Mouse (Mus musculus) liver (tissue): ENCODE measurements around the gene Irak1bp1.

ENCODE experiments used
- DNase-seq: peaks from one replicate; pipeline ENCODE4 v3.0.0-alpha.2; 2020; ENCODE audit warnings: mixed read lengths

Gene Irak1bp1

DNA sequence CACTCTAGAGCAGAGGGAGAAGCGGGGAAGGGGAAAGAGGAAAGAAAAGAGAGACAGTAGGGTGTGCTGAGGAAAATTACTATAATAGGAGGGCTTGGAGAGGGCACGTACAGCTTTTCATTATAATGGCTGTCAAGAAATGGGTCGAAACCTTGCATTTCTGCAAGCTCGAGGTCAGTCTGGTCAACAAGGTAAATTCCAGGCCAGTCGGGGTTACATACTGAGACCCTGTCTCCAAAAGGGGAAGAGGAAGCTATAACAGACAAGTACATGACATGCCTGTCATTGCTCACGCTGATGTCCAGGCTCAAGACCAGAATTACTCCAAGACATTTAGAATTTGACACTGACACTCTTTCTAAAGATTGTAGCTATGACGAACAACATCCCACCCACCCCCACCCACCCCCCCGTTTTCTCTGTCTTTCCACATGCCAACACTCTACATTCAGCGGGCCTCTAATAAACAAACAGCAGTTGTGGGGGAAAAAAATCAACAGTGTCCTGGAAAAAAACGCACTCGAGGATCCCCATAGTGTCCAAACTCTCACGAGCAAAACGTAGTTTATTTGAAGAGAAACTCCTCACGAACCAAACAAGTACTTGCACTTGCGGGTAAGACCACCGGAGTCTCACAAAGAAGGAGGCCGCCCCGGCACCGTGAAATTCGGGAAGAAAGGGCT, at the start of gene Irak1bp1:
Gene Irak1bp1, plus strand, starts transcription at position 534 of the 683 bp plus-strand sequence.
- no peak for DNase-seq

DNA sequence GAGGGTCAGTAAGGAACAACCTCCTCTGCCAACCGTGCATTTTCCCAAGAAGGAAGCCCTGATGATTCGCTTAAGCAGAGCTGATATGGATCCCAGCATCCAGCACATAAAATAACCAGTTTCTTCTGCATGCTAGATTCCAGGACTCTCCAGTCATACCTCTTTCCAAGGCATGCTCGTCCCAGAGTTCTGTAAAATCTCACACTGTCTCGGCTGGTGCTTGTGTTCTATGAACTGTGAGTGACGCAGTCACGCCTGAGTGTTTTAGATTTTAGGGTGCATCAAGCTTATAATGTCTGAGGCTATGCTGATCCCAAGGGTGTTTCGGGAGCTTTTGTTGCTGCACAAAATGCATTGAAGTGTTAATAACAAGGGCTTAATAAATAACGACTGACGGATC, 41.0 kb upstream of the Irak1bp1 start:
- DNase-seq = no peak

DNA sequence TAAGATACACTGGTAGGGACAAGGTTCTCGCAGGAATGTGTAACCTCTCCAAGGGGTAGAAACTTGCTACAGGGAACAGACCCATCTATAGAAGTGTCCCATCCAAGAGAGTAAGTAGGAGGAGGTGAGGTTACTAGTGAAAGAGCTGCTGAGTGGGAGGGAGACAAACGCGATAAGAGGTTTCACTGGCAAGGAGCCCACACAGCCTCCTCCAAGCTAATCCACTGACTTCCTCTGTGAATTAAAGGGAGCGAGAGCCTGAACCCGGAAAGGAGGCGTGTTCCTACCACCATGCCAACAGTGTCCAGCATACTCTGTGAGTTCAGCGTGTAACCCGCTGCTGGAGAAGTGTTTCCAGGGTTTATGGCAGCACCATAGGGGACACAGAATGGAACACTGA, 29.0 kb upstream of the Irak1bp1 start:
- no peak for DNase-seq

DNA sequence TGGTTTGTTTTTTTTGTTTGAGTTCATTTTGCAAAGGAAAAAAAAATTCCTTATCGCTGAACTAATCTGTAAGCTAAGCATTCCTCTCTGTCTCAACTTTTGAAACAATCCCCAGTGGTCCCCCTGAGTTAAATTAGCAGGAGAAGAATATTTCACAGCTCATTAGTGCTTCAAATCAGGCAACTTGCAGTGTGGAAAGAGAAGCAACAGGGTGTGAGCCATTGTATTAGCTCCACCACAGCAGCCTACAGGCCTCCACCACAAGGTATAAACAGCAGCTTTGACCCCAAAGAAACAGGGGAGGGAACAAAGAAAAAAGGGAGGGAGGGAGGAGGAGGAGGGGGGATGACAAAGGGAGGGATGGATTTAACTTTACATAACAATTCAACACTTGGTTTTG, 22.2 kb upstream of the Irak1bp1 start:
- DNase-seq = no peak

DNA sequence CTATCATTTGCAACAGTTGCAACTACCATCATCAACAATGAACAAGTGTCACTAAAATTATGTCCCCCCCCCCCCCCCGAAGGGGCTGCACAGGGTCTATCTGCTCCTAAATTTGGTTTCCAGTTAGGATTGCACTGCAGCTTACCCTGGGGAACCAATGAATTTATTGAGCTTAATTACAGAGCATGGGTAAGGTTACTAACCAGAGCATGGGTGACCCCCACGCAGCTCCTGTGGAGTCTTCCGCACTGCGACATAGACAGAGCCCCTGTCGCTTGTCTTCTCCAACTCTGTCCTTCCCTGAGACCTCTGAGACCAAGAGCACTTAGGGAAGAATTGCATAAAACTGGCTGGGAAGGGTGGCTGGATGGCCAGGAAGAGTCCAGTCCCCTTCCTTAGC, 21.7 kb upstream of the Irak1bp1 start:
- no peak for DNase-seq

DNA sequence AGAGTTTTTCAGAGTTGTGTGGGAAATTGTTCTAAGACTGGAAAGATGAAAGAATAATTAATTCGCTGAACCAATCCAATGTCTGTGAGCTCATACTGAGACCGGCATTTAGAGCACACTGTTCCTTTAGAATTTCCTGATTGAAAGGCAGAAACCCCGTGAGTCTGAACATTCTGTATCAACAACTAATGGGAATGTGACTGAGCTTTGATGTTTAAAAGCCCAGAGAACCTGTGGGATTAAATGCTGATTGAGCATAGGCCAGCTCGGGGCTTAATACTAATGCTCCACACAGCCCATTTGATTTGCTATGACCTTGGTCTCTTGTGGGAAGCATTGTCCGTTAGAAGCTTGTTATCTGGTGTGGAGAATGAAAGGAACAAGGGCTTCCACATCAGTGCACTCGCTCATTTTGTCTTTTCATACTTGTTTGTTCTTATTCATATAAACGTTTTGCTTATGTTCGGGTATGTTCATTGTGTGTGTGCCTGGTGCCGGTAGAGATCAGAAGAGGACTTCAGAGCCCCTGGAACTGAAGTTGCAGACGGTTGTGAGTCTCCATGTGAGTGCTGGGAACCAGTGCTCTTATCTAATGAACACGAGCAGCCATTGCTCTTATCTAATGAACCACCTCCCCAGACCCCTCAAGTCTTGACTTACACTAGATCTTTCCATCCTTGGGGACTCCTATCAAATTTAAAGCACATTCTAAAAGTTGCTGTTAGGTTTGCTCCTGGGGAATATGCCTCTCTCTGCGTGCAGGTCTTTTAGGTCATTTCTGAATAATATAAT, 17.0 kb upstream of the Irak1bp1 start:
- DNase-seq = no peak

DNA sequence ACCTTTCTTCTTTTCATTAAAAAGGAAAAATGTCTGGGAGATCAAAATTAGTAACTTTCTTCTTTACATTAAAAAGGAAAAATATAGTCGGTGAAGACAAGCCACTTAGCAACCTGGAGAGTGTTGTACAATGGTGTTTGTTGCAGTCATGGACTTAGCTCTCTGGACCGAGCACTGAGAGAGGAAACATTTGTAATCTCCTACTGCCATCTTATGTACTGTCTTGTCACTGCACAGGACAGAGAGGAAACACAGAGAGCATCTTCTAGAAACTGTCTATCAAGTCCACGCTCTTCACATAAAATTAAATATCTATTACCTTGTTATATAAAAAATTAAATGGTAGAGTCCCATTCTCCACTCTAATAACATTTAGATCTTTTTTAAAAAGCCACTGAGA, 14.8 kb upstream of the Irak1bp1 start:
- no peak for DNase-seq

DNA sequence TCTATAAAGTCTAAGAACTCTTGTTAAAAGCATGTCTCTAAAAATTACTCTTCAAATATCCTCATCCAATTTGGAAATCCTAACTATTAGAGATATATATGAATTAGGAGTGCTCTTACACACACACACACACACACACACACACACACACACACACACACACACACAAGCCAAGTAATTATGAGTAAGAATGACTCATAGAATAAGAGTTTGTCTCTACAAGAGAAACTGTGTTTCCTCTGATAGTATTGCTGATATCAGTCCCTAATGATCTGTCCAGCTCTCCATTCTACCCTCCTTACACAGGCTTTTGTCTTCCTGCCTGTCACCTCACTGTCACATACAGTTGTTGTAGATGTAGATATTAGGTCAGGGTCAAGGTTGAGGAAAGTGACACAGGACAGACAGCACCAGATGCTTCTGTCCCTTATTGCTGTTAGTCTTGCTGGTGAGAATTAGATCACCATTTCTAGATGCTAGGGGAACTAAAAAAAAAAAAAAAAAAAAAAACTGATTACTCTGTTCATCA, 14.0 kb upstream of the Irak1bp1 start:
- no peak for DNase-seq

DNA sequence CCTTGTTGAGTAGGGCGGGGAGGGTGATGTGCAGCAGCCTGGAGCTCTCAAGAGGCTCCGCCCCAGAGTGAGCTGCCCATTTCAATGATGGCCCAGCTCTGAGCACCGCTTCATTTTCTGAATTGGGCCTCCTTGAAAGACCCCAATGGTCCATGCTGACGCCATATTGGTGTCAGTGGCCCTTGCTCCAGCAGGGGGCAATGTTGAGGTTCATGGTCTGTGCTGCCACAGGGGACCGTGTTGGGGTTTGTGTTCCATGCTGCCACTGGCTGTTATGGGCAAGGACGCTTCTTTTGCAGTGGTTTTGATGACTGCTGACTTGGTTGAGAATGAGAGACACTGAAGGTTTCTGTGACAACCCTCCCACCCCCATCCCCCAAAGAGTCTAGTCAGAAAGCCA, 2.9 kb upstream of the Irak1bp1 start:
- DNase-seq = no peak

DNA sequence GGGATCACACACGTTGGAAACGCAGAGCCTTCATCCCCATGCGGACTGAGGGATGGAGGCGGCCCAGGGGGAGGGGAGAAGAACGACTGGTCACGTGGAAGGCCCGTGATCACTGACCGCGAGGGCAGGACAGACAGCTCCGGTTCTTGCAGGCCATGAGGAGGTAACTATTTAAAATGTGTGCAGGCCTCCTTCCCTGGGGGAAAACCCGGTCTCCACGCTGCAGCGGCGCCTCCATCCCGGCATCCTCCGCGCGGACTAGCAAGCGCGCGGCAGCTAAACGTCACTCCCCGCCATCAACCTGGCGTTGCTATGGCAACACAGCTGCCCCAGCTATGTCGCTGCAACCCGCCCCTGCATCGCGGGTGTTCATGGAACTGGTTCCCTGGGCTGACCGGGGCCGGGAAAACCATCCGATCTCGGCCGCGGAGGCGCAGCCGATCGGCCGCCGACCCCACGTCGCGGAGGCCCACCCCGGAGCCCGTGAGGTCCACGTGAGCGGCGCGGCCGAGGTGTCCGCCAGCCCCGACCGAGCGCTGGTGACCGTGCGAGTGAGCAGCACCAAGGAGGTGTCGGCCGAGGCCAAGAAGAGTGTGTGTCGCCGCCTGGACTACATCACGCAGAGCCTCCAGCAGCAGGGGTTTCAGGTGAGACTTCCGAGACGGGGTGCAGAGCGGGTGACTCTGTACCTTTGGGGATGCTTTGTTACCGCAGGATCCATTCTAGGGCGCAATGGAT, 522 bp downstream of the Irak1bp1 start:
- peak; percentile 88 for DNase-seq

DNA sequence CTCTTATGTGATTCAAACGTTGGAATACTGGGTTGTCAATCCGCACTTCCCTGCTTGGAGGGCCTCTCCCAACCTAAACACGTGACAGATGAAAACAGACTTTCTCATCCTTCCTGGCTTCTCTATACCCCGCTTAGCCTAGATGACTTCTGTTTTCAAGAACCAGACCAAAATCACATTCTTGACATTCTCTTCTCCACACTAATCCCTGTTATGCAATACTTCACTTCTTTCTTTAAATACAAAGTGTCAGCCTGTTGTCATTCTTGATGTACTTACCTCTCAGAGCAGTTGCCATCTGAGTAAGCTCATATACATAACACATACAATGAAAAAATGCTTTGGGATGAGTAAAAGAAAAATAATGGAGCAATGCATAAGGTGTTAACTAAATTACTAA, 2.6 kb downstream of the Irak1bp1 start:
- no peak for DNase-seq

DNA sequence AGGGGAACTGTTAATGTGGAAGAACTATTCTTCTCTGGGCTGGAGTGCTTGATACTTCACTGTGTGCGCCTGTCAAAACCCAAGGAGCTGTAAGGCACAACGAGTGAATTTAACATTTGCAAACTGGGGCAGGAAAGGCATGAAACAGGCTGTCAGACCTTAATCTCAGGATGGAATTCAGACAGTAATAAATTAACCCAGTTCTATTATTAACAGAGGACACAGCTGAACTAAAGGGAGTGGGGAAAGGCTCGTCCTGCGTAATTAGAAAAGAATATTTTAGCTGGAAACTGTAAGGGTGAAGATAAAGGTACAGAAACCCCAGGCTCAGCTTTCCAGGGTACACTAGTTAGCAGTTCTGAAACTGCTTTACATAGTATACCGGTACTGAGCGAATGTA, 6.6 kb downstream of the Irak1bp1 start:
- DNase-seq = no peak

DNA sequence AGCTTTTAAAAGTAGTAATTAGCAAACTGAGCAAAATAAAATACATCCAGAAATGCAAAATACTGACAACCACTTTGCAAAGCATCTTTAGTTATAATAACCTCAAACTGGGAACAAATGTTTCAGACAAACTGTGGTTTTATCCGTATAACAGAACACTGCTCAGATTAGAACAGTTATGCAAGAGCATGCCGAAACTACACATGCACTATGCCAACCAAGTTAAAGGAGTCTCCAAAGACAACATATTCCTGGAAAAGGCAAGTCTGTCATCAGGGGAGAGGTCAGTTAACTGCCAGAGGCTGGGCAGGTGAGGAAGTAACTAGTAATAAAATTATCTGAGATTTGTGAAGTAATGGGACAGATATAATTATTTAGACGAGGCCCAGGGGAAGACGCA, 13.3 kb downstream of the Irak1bp1 start:
- no peak for DNase-seq

DNA sequence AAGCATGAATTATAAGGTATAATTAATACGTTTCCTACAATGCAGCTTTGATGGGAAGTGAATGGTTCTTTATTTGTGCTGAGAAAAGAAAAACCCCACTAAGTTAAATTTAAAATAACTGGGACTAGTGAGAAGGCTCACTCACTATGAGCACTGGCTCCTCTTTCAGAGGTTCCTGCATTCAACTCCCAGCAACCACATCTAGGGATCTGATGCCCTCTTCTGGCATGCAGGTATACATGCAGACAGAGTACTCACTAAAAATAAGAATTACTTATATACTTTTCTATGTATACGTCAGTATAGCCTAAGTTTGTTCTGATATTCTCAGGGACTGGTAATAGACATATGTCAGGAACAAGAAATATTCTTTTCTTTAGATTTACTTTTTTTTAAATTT, 24.7 kb downstream of the Irak1bp1 start:
- DNase-seq = peak; percentile 7

DNA sequence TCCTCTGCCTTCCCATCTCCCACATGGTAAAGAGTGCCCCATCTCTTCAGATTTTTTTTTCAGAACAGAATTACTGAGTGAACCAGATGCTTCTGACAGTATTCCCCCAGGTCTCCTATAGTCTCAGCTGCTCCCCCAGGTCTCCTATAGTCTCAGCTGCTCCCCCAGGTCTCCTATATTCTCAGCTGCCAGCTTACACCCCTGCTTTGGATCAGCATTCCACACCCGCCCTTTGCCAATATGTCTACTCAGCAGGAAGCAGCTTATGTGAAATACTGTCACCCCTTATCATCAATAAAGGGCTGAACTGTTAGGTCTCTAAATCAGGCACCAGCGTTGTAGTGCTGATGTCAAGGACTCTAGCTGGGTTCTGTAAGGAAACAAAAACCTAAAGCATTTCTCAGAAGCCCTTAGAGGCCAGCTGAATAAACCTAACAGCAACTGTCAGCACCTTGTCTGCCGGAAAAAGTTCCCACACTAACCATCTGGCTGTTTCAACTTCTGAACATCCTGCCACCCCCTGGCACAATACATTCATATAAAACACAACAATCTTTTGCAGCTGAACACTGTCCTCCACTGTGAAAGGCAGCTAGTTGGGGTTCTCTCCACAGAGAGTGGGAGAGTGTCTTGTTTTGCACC, 25.8 kb downstream of the Irak1bp1 start:
- no peak for DNase-seq

DNA sequence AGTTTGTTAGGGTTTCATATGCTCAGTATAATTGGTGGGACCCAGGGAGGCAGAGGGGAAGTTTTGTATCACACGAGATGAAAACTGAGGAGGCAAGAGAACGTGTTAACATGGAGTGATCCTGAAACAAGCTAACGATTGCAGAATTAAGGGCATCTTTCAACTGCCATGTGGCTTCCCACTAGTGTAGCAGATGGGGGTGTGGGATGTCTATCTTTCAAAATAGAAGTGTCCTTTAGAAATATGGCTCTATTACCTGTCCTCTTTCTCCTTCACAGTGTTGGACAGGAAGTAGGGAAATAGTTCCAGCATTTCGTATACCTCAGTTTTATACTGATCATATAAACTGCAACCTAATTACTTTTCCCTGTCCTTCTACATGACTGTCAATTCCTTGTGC, 26.9 kb downstream of the Irak1bp1 start:
- DNase-seq = no peak

DNA sequence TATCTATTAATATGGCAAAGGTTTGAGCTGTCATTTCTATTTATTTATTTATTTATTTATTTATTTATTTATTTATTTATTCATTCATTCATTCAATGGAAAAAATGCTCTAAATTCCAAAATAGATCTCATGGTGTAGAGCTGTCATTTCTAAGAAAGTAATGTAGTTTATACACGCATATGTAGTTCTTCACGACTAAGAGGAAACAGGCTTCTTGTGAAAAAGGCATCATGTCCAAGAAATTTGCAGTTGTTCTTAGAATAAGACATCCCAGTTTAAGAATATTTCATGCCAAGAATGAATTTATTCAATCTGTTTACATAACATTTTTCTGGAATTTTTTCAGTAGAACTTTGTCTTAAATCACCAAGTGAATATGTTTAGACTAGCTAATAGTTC, 31.5 kb downstream of the Irak1bp1 start:
- no peak for DNase-seq

DNA sequence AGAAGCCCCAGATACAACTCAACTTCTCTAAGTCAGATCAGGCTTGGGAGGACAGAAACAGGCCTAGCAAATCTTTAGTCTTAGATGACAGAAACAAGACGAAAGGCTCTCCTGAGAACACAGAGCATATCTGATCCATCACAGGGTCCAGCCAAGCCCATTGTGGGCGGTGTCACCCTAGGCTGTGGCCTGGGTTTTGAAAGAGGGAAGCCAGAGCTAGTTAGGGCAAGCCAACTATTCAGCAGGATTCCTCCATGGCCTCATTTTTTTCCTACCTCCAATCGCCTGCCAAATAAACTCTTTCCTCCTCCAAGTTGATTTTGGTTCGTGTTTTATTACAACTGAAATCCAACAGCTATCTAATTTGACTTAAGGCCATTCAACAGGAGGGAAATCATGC, 32.0 kb downstream of the Irak1bp1 start:
- no peak for DNase-seq

DNA sequence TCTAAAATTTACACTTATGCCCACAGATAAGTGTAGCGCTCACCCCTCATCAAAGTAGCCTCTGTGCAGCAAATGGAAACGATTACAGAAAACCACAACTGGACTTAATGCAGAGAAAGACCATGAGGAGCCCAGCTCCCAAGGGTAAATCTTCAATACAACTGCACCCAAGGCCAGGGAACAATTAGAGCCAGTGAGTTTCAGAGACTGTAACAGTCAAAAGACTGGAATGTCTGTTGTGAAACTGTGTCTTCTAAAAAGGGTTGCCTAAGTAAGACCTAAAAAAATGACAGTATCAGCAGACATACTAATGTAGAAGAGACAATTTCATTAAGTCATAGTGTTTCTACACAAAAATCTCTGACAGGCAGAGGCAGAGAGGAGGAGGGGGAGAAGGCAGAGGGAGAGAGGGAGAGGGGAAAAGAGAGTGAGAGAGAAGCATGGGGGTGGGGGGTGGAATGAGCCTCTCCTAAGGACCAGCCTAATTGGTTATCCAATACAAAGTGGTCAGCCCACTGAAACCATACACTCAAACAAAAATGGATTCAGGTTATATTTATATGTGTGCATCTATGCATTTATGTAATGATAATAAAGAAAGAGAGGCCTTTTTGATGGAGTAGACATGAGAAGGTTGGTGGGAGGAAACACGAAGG, 32.6 kb downstream of the Irak1bp1 start:
- DNase-seq = no peak

DNA sequence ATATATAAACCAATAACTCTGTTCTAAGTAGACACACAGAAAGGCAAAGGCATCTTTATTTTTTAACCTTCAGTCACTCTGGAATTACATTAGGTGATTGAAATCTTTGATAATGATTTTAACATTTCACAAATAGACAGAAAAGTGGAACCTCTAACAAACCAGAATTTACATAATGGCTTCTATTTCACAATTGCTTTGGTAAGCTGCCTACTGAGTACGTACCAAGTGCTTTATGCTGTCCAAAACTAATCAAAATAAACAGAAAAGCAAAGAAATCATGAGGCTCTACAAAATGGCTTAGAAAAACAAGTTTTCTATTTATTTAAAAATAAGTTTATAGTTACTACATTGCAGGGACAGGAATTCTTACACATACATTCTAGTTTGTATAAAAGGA, 36.8 kb downstream of the Irak1bp1 start:
- DNase-seq = no peak

DNA sequence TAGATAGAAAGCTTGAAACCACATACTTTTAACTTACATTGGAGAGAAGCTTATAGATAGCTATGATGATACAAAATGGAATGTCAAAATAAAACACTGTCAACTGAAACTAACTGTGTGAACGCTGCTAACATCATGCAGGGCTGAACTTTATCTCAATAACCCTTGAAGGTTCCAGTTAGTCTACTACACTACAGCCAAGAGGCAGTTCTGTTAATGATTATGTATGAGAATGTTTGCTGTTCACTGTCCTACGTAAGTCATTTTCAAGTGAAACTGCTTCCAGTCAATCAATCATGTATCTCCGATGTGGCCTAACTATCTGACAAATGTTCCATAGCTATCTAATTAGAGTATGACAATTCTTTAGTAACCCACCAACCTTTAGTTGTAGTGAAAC, 38.4 kb downstream of the Irak1bp1 start:
- no peak for DNase-seq

DNA sequence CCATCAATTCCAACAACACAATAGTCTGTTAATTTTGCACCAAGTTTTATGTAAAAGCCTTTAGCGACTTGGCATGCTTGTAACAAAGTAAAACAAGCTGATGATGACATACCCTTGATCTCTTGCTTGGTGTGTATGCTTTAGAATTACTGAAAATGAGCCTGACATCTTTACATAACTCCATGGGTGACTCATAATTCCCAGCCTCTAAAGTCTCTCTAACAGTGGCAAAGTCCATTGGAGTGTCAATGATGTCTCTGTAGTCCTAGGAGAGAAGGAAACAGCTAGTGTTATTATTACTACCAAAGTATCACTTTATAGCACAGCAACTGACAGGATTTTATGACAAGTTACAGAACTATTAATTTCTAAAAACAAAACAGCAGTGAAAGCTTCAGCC, 47.7 kb downstream of the Irak1bp1 start:
- DNase-seq = no peak

DNA sequence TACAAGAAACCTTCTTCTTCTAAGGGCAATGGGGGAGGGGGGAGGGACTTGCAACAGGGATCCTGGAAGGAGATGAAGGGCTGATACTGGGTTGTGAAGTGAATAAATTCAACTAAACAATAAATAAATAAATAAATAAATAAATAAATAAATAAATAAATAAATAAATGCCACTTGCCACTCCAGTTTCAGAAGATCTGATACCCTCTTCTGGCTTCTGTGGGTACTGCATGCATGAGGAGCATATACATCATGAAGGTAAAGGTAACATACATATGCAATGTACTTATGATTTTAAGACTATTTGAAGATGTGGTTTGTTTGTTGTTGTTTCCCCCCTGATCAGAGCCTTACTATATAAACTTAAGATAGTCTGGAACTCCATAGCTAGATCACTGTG, 54.8 kb downstream of the Irak1bp1 start:
- no peak for DNase-seq
